Mouse (Mus musculus) limb, embryonic 11.5 days (tissue): ENCODE measurements around the gene Ssbp2. TPM values are rescaled to one million over a fixed set of nuclear protein-coding genes. Genes with fewer than 3 reads are reported as not detected.

Experiments
- ATAC-seq: fragments of 200-750 bp; cut with Nextera tagmentation; 2 replicates; pipeline ENCODE4 v1.8.0; 2017; ENCODE audit warnings: low read depth; ENCODE audit not compliant: insufficient number of reproducible peaks, low FRiP score, low TSS enrichment
- DNase-seq: peaks from one replicate; pipeline ENCODE4 v3.0.0-alpha.2; 2015; ENCODE audit warnings: low spot score
- H3K27ac ChIP-seq: fragments of 300-500 bp; sonication (generic); replicated peaks from 2 replicates; pipeline ENCODE4 v1.5.1; 2014; ENCODE audit warnings: low read depth, mild to moderate bottlenecking, low read length
- H3K27me3 ChIP-seq: fragments of 300-500 bp; sonication (generic); 2 replicates; pipeline ENCODE4 v1.6.1; 2014; ENCODE audit warnings: mild to moderate bottlenecking, low read length, mixed read lengths; ENCODE audit not compliant: control insufficient read depth, insufficient read depth
- H3K36me3 ChIP-seq: fragments of 300-500 bp; sonication (generic); 2 replicates; pipeline ENCODE4 v1.6.1; 2014; ENCODE audit warnings: mild to moderate bottlenecking, low read length, moderate library complexity, mixed read lengths; ENCODE audit not compliant: control insufficient read depth, insufficient read depth
- H3K4me1 ChIP-seq: fragments of 300-500 bp; sonication (generic); 2 replicates; pipeline ENCODE4 v1.6.1; 2014; ENCODE audit warnings: low read length, mixed read lengths; ENCODE audit not compliant: control insufficient read depth, insufficient read depth
- H3K4me2 ChIP-seq: fragments of 300-500 bp; sonication (generic); 2 replicates; pipeline ENCODE4 v1.6.1; 2014; ENCODE audit warnings: low read depth, mild to moderate bottlenecking, moderate library complexity; ENCODE audit not compliant: severe bottlenecking
- H3K4me3 ChIP-seq: fragments of 300-500 bp; sonication (generic); 2 replicates; pipeline ENCODE4 v1.5.1; 2014; ENCODE audit warnings: low read depth, low read length
- H3K9ac ChIP-seq: fragments of 300-500 bp; sonication (generic); 2 replicates; pipeline ENCODE4 v1.6.1; 2014; ENCODE audit warnings: mild to moderate bottlenecking, low read length
- H3K9me3 ChIP-seq: fragments of 300-500 bp; sonication (generic); 2 replicates; pipeline ENCODE4 v1.6.1; 2016; ENCODE audit warnings: low read length; ENCODE audit not compliant: control insufficient read depth
- WGBS: fragments of 180-500 bp; shearing (Covaris S2); extraction: QIAGEN DNeasy Blood & Tissue Kit; methylation state at CpG from one replicate; pipeline ENCODE4 v1.1.7; 2014; 5-methylcytosine and 5-hydroxymethylcytosine counted together
- microRNA-seq: library from miRNA; unstranded; fragments of <30 nt; microRNA quantifications from one replicate; pipeline ENCODE4, GENCODE M21; 2016
- polyA plus RNA-seq: library from polyadenylated mRNA; unstranded; fragments of >200 nt; fragmentation: Nextera tagmentation; extraction: Ambion mirVana; gene quantifications from 2 replicates; pipeline ENCODE4 v1.2.1, GENCODE M21; 2014

Gene Ssbp2
- polyA plus RNA-seq, 1 experiment from 2014 or later: 237 TPM

DNA sequence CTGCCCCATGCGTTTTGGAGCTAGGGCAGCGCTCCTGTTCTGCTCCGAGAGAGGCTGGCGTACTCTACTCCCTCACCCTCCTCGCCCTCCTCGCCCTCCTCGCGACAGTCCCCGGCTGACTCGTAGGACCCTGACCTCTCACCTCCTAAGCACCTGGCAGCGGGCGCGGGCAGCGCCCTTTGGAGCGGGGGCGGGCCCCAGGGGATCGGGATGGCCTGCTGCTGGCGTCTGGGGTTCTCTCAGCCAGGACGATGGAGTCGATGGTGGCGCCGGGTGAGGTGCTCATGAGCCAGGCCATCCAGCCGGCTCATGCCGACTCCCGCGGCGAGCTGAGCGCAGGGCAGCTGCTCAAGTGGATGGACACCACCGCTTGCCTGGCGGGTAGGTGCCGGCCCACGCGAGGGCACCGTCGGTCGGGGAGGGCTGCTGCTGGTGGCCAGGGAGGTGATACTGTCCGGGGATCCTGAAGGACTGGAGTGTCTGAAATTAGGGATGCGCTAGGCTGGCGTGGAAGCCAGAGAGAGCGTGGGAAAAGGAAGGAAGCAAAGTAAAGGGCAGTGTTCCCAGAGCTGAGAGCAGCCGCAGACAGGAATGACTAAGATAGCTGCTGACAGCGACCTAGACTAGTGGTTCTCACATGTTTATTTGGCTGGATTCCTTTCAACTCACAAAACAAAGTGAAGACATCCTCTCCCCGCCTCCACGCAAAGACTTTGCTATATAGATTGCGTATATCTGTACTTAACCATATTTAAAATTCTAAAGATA, 281.4 kb downstream of the Ssbp2 start, which contains the start of gene Acot12:
Gene Acot12, plus strand, starts transcription at position 233 of the 768 bp plus-strand sequence.
- WGBS: 9% methylated on average over 44 of the region's 45 CpGs
- H3K27ac ChIP-seq: no peak within 1 kb of the TSS

DNA sequence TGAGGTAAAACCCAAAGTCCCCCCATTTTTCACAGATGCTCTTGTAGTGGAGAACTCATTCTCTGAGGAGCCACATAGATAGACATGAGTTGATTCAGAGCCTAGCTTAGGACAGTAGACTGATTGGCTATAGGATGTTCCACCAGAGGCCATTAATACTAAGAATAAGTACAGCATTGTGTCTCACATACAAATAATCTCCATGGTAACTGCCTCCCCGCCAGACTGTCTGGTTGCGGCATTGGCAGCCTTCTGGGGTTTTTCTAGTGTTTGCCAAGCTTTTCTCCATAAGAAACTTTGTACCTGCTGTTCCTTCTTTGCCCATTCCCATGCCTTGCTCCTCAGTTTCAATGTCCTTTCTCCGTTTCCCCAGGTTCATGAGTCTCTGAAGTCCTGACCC, 283.1 kb downstream of the Ssbp2 start:
- H3K36me3 ChIP-seq: no peaks in the 10 kb centered on the region
- DNase-seq (no peak), ATAC-seq (no peak)
- no peak overlapping the region for H3K27ac ChIP-seq
- 90% methylated on average over 3 of the region's 3 CpGs for WGBS
- H3K9me3 ChIP-seq: no peaks in the 10 kb centered on the region
- H3K4me1 ChIP-seq: no peaks in the 10 kb centered on the region; the same call in 1 of the 2 replicates
- H3K9ac ChIP-seq: no peak overlapping the region
- no peak overlapping the region for H3K4me3 ChIP-seq
- peaks cover 12% of the 10 kb centered on the region for H3K27me3 ChIP-seq
- H3K4me2 ChIP-seq: no peak overlapping the region

More for the DNA sequence above, 281.4 kb downstream of the Ssbp2 start, which contains the start of gene Acot12:
- Histone ChIP-seq H3K9me3 (no peaks in the 10 kb centered on the region), H3K4me3 (peak within 1 kb of the TSS; percentile 32), H3K36me3 (no peaks in the 10 kb centered on the region), H3K4me1 (no peaks in the 10 kb centered on the region; the same call in 1 of the 2 replicates), H3K4me2 (peak within 1 kb of the TSS; percentile 87), H3K9ac (peak within 1 kb of the TSS; percentile 43; the same call in 1 of the 2 replicates), H3K27me3 (peaks cover 12% of the 10 kb centered on the region)
- peak; percentile 26; the same call in 1 of the 2 replicates for ATAC-seq
- DNase-seq: peak; percentile 56

DNA sequence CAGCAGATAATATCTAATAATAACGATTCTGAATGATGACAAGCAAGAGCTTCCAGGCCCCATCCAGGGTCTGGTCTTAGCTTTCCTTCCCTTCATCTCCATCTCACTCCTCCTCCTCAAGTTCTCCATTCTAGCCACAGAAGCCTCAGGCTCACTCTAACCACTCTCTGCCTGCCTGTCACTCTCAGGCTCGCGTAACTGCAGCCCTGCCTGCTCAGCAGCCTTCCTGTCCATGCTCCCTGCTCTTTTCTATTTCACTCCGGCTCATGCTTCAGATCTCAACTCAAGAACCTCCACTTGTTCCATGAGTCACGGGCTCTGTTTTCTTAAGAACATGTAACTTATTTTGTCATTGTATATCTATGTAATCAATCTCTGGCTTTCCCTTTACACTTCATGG, 286.4 kb downstream of the Ssbp2 start:
- Histone ChIP-seq H3K27ac (no peak overlapping the region), H3K9me3 (no peaks in the 10 kb centered on the region), H3K27me3 (peaks cover 5% of the 10 kb centered on the region), H3K9ac (no peak overlapping the region), H3K4me3 (no peak overlapping the region), H3K4me1 (no peaks in the 10 kb centered on the region; the same call in 1 of the 2 replicates), H3K4me2 (no peak overlapping the region), H3K36me3 (no peaks in the 10 kb centered on the region)
- DNase-seq (no peak), ATAC-seq (no peak)
- 89% methylated on average over 5 of the region's 5 CpGs for whole genome bisulfite sequencing

DNA sequence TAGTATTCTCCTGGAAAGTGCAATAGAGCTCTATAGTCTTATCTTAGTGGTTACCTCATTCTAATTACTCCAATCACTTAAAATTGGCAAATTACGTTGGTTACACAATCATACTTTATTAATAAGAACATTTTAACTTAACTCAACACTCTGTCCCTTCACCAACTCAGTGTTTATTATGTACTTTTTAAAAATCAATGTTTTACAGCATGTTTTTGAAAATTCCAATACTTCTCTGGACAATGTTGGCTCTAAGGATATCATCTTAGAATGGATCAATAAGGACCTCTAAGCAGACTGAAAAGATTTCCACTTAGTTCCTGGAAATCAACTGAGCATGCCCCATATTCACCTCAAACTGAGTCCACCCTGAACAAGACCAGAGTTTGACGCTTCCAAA, 288.3 kb downstream of the Ssbp2 start:
- H3K4me1 ChIP-seq: no peaks in the 10 kb centered on the region
- 92% methylated on average over 2 of the region's 2 CpGs for WGBS

GRCm38 (mm10) chr13:91749981-91750380, 289.9 kb downstream of the Ssbp2 start:
- Histone ChIP-seq H3K4me2 (no peak overlapping the region), H3K27me3 (no peaks in the 10 kb centered on the region), H3K27ac (no peak overlapping the region), H3K4me3 (no peak overlapping the region), H3K9me3 (no peaks in the 10 kb centered on the region), H3K9ac (no peak overlapping the region), H3K36me3 (no peaks in the 10 kb centered on the region), H3K4me1 (no peaks in the 10 kb centered on the region)
- ATAC-seq: no peak
- 89% methylated on average over 4 of the region's 4 CpGs for WGBS
- DNase-seq: no peak

More for the DNA sequence above, 288.3 kb downstream of the Ssbp2 start:
- Histone ChIP-seq H3K27ac (no peak overlapping the region), H3K27me3 (no peaks in the 10 kb centered on the region), H3K9me3 (no peaks in the 10 kb centered on the region), H3K36me3 (no peaks in the 10 kb centered on the region), H3K9ac (no peak overlapping the region), H3K4me2 (no peak overlapping the region), H3K4me3 (no peak overlapping the region)
- no peak for DNase-seq
- no peak for ATAC-seq

Small RNA genes lying within 50 kb of the gene (microRNA-seq; reads per million reads assigned to microRNA genes)
- not detected for gene Gm27656

Other genes starting within 250 kb of the Ssbp2 start
- gene Atg10, start 236.3 kb upstream of the Ssbp2 start, polyA plus RNA-seq: 11.4 and 13.6 TPM in 2 replicates